ENCODE assay signal across 22 mouse cellular contexts in genomic region chr3:96829856-96830255, GRCm38 (mm10). TPM values are rescaled to one million over a fixed set of nuclear protein-coding genes. Genes with fewer than 3 reads are reported as not detected.
A peak's percentile ranks its signal among the peaks of the same experiment; 100 is the strongest.
DNase-seq lines count a peak whose midpoint lies in the region; ATAC-seq lines count a peak whose summit lies in the region.
"Had no signal": no experiment of that assay in that cellular context is flagged by ENCODE, and none has a peak within 500 bp of the region (broad histone marks: within the 10 kb centered on the region; RNA-seq: fewer than 3 reads in every experiment).

No protein-coding gene starts in this region.

- no peaks in the 10 kb centered on the region for H3K4me1 ChIP-seq in liver, embryonic 12.5 days
- no peaks in the 10 kb centered on the region for H3K4me1 ChIP-seq in liver, embryonic 11.5 days (replicated peaks; ENCODE audit: control insufficient read depth, insufficient read depth, low read length)
- H3K4me1 ChIP-seq in liver, embryonic 16.5 days (ENCODE audit: control insufficient read depth, low read depth, low read length), result peaks cover 4% of the 10 kb centered on the region; the same call in 1 of the 2 replicates
- H3K4me1 ChIP-seq: forebrain, embryonic 15.5 days; lung, embryonic 15.5 days had no signal

- no peak for DNase-seq in liver, embryonic 11.5 days (ENCODE audit: low spot score)
- peak; percentile 80 for DNase-seq in kidney, adult 18-20 months
- DNase-seq in kidney, postnatal 10 days, result peak; percentile 61
- no peak for DNase-seq in layer of hippocampus, adult 9-11 months
- DNase-seq in urinary bladder, adult 18-20 months (ENCODE audit: low spot score in 2 of 2), result no peak
- DNase-seq in ovary, postnatal 36 days (ENCODE audit: low spot score), result no peak
- DNase-seq: cerebellum, adult 9-10 months; heart, postnatal 36 days; retina, postnatal 1 day; spleen, adult 18-20 months; thymus, postnatal 4 days had no signal

- ATAC-seq in liver, embryonic 12.5 days, result no peak
- no peak; the same call in 1 of the 2 replicates for ATAC-seq in liver, embryonic 11.5 days (replicated peaks; ENCODE audit: low FRiP score)
- peak; percentile 82 for ATAC-seq in liver, embryonic 16.5 days (ENCODE audit: low read depth)
- ATAC-seq: forebrain, embryonic 15.5 days; hindbrain, postnatal 0 days; midbrain, embryonic 13.5 days had no signal

- no peaks in the 10 kb centered on the region for H3K9me3 ChIP-seq in liver, embryonic 12.5 days (replicated peaks)
- H3K9me3 ChIP-seq in liver, embryonic 11.5 days (ENCODE audit: control insufficient read depth, low read length), result no peaks in the 10 kb centered on the region
- H3K9me3 ChIP-seq in liver, embryonic 16.5 days (replicated peaks; ENCODE audit: control insufficient read depth, low read length), result no peaks in the 10 kb centered on the region
- H3K9me3 ChIP-seq: forebrain, embryonic 15.5 days; limb, embryonic 10.5 days; lung, embryonic 15.5 days; midbrain, embryonic 13.5 days had no signal

- H3K27me3 ChIP-seq in liver, embryonic 12.5 days (replicated peaks), result 0 out of 2 replicates have a peak, but pooled peaks cover 4% of the 10 kb centered on the region
- H3K27me3 ChIP-seq in liver, embryonic 11.5 days (replicated peaks; ENCODE audit: control insufficient read depth, insufficient read depth, low read length), result no peaks in the 10 kb centered on the region
- H3K27me3 ChIP-seq in liver, embryonic 16.5 days (ENCODE audit: control insufficient read depth, insufficient read depth, low read depth, low read length), result no peaks in the 10 kb centered on the region
- H3K27me3 ChIP-seq: CH12.LX; forebrain, embryonic 15.5 days; lung, embryonic 15.5 days; midbrain, embryonic 13.5 days had no signal

- 68% methylated on average over 10 of the region's 10 CpGs for WGBS in liver, embryonic 12.5 days (ENCODE audit: insufficient replicate concordance)
- 74% methylated on average over 10 of the region's 10 CpGs for WGBS in liver, embryonic 11.5 days
- 69% methylated on average over 10 of the region's 10 CpGs for WGBS in liver, embryonic 16.5 days (ENCODE audit: insufficient replicate concordance)

- no peak overlapping the region for H3K27ac ChIP-seq in liver, embryonic 12.5 days
- no peak overlapping the region for H3K27ac ChIP-seq in liver, embryonic 11.5 days (ENCODE audit: low read depth, low read length)
- H3K27ac ChIP-seq in liver, embryonic 16.5 days (ENCODE audit: low read length), result no peak overlapping the region
- H3K27ac ChIP-seq: forebrain, embryonic 15.5 days; hindbrain, postnatal 0 days; layer of hippocampus, adult 2 months; limb, embryonic 10.5 days; lung, embryonic 15.5 days; macrophage; midbrain, embryonic 13.5 days had no signal

- no peaks in the 10 kb centered on the region for H3K36me3 ChIP-seq in liver, embryonic 12.5 days
- H3K36me3 ChIP-seq in liver, embryonic 11.5 days (ENCODE audit: control insufficient read depth, insufficient read depth, low read length), result no peaks in the 10 kb centered on the region
- H3K36me3 ChIP-seq in liver, embryonic 16.5 days (ENCODE audit: control insufficient read depth, insufficient read depth), result no peaks in the 10 kb centered on the region
- H3K36me3 ChIP-seq: forebrain, embryonic 15.5 days; heart, embryonic 12.5 days; limb, embryonic 10.5 days; lung, embryonic 15.5 days; midbrain, embryonic 13.5 days had no signal

- no peak overlapping the region for H3K4me3 ChIP-seq in liver, embryonic 12.5 days
- H3K4me3 ChIP-seq in liver, embryonic 11.5 days (ENCODE audit: low read depth, low read length), result no peak overlapping the region
- peak overlapping the region; percentile 44 for H3K4me3 ChIP-seq in liver, embryonic 16.5 days (ENCODE audit: low read depth, low read length)
- H3K4me3 ChIP-seq: forebrain, embryonic 15.5 days; heart, embryonic 12.5 days; layer of hippocampus, adult 2 months; limb, embryonic 10.5 days; lung, embryonic 15.5 days; midbrain, embryonic 13.5 days had no signal

- peak overlapping the region; percentile 26 for H3K4me2 ChIP-seq in liver, embryonic 12.5 days
- no peak overlapping the region; the same call in 1 of the 2 replicates for H3K4me2 ChIP-seq in liver, embryonic 11.5 days
- peak overlapping the region; percentile 32; the same call in 1 of the 2 replicates for H3K4me2 ChIP-seq in liver, embryonic 16.5 days (ENCODE audit: low read depth, low read length)
- H3K4me2 ChIP-seq: forebrain, embryonic 15.5 days; heart, embryonic 12.5 days; lung, embryonic 15.5 days; midbrain, embryonic 13.5 days had no signal

- H3K9ac ChIP-seq in liver, embryonic 12.5 days, result no peak overlapping the region
- no peak overlapping the region for H3K9ac ChIP-seq in liver, embryonic 11.5 days (ENCODE audit: low read depth, low read length)
- peak overlapping the region; percentile 42; the same call in 1 of the 2 replicates for H3K9ac ChIP-seq in liver, embryonic 16.5 days (ENCODE audit: low read depth, low read length)
- H3K9ac ChIP-seq: forebrain, embryonic 15.5 days; heart, embryonic 12.5 days; lung, embryonic 15.5 days; midbrain, embryonic 13.5 days had no signal

RNA-seq across cellular contexts. Expression of gene Cd160, which starts 0.7 kb away (rescaled TPM):
- polyA plus RNA-seq in liver, embryonic 12.5 days (2016; fragmentation: Nextera tagmentation; extraction: Ambion mirVana), result 0.08 and 0.13 TPM in 2 replicates
- 0.12 and 0.19 TPM in 2 replicates for polyA plus RNA-seq in liver, embryonic 11.5 days (2014; fragmentation: Nextera tagmentation; extraction: Ambion mirVana)
- 0.22 and 0.27 TPM in 2 replicates for polyA plus RNA-seq in liver, embryonic 16.5 days (2015; fragmentation: Nextera tagmentation; extraction: Ambion mirVana)
- polyA plus RNA-seq: heart, embryonic 12.5 days had no signal

RNA-seq across cellular contexts. Expression of gene Pdzk1, which starts 0.8 kb away (rescaled TPM):
- polyA plus RNA-seq in liver, embryonic 12.5 days (2016; fragmentation: Nextera tagmentation; extraction: Ambion mirVana), result 6.1 and 6.4 TPM in 2 replicates
- polyA plus RNA-seq in liver, embryonic 11.5 days (2014; fragmentation: Nextera tagmentation; extraction: Ambion mirVana), result 5.4 and 6.0 TPM in 2 replicates
- polyA plus RNA-seq in liver, embryonic 16.5 days (2015; fragmentation: Nextera tagmentation; extraction: Ambion mirVana), result 30.3 and 33.5 TPM in 2 replicates
- polyA plus RNA-seq: limb, embryonic 10.5 days; macrophage; midbrain, embryonic 13.5 days had no signal

Comparison
In these comparisons a context has a peak if more than half of its experiments do, and no peak if none do; other contexts are left out.
1. DNase-seq: peak in kidney, adult 18-20 months (single experiment) and kidney, postnatal 10 days (single experiment); none in liver, embryonic 11.5 days (single experiment), layer of hippocampus, adult 9-11 months (single experiment), urinary bladder, adult 18-20 months (0 of 2) and ovary, postnatal 36 days (single experiment).